Mouse (Mus musculus) E14TG2a.4 (cell line): ENCODE measurements around the gene Ubqln3.

ENCODE experiments used
- H3K27me3 ChIP-seq: 2 replicates; pipeline ENCODE4 v1.6.1; 2014; ENCODE audit warnings: low read length, control low read depth; ENCODE audit not compliant: insufficient read depth
- H3K36me3 ChIP-seq: 2 replicates; pipeline ENCODE4 v1.6.1; 2014; ENCODE audit warnings: low read length, control low read depth; ENCODE audit not compliant: insufficient read depth
- H3K4me1 ChIP-seq: replicated peaks from 2 replicates; pipeline ENCODE4 v1.6.1; 2014; ENCODE audit warnings: low read depth, low read length, control low read depth
- H3K4me3 ChIP-seq: replicated peaks from 2 replicates; pipeline ENCODE4 v1.5.1; 2014; ENCODE audit warnings: mild to moderate bottlenecking, low read length
- H3K9me3 ChIP-seq: 2 replicates; pipeline ENCODE4 v1.6.1; 2014; ENCODE audit warnings: low read length, control low read depth
- CTCF ChIP-seq: conservative IDR thresholded peaks from 2 replicates; pipeline ENCODE4 v1.5.1; 2014; ENCODE audit warnings: low read length
- NANOG ChIP-seq: IDR thresholded peaks from 2 replicates; pipeline ENCODE4 v1.6.1; 2014; ENCODE audit warnings: borderline replicate concordance, low read length, mixed read lengths
- POU5F1 ChIP-seq: IDR thresholded peaks from 2 replicates; pipeline ENCODE4 v1.6.1; 2014; ENCODE audit warnings: low read length, borderline replicate concordance

Gene Ubqln3

DNA sequence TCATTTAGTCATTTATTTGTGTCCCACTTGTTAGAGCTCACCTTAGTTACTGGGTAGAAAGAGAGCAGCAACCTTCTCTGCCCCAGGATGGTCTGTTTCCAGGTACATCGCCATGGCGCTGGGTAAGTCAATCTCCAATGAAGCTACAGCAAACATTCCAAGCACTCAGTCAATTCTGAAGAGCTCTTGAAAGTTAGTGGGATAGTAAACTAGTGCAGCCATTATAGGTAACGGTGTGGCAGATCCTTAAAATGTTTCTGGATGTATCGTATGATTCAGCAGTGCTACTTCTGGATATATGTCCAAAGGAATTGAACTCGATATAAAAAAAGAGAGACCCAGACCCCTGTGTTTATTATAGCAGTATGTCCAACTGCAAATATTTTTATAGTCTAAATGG, 5.8 kb downstream of the Ubqln3 start, which contains the start of gene Olfr643:
Gene Olfr643, minus strand, starts transcription at position 101 of the 400 bp plus-strand sequence.
- Histone ChIP-seq H3K27me3 (no peaks in the 10 kb centered on the region), H3K4me3 (no peak within 1 kb of the TSS), H3K9me3 (no peaks in the 10 kb centered on the region), H3K4me1 (no peaks in the 10 kb centered on the region), H3K36me3 (no peaks in the 10 kb centered on the region)
- no peak for TF ChIP-seq CTCF
- TF ChIP-seq POU5F1 = no peak
- TF ChIP-seq NANOG = no peak

- Histone ChIP-seq H3K36me3 (no peaks in the 10 kb centered on the region), H3K4me1 (no peaks in the 10 kb centered on the region), H3K9me3 (no peaks in the 10 kb centered on the region), H3K4me3 (no peak within 1 kb of the TSS), H3K27me3 (peaks cover 4% of the 10 kb centered on the region; the same call in 1 of the 2 replicates)
- TF ChIP-seq CTCF (no peak), NANOG (no peak), POU5F1 (no peak)
Observed at GRCm38 (mm10) chr7:104129726-104130125, 13.4 kb downstream of the Ubqln3 start, which contains the start of gene Ubqln5. Ubqln5 (minus strand) TSS chr7:104129826.

- no peak within 1 kb of the TSS for H3K4me3 ChIP-seq
- TF ChIP-seq NANOG = no peak
- TF ChIP-seq POU5F1 = no peak
- TF ChIP-seq CTCF = no peak
- H3K27me3 ChIP-seq = no peaks in the 10 kb centered on the region
- no peaks in the 10 kb centered on the region for H3K4me1 ChIP-seq
- H3K9me3 ChIP-seq = no peaks in the 10 kb centered on the region
- H3K36me3 ChIP-seq = no peaks in the 10 kb centered on the region
Observed at GRCm38 (mm10) chr7:104104757-104104972, 38.4 kb downstream of the Ubqln3 start, which contains the start of gene Olfr646. Olfr646 (plus strand) TSS chr7:104104873.

DNA sequence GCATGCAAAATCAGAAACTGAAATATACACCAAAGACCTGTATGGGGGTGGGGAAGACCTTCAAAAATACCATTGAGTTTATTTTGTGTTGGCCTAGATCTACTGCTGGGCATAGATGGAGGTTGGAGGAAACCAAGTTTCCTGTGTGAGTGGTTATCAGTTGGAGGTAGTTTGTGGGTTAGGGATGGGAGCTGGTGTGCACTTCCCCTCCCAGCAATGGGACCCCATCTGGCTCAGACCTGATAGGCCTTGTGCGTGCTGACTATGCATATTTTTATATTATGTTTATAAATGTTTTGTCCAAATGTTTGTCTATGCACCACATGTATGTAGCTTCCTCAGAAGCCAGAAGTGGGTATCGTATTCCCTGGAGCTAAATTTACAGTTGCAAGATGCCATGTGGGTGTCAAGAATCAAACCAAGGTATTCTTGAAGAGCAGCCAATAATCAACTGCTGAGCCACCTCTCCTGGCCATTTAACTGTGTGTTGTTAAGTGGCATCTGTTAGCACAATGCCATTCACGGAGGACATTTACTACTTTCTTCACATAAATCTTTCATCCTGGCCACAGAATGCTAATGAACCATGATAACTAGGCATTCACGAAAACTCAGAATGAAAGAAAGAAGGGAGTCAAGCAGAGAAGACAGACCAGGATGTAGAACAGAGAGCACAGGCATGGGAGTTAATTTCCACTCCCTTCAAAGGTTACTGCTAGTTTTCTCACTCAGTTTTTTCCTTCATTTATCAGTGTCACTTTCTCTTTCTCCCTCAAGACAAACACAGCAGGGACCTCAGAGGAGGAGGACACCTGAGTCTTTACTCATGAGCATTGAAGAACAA, 38.9 kb downstream of the Ubqln3 start:
- no peaks in the 10 kb centered on the region for H3K27me3 ChIP-seq
- no peaks in the 10 kb centered on the region for H3K4me1 ChIP-seq
- H3K36me3 ChIP-seq = no peaks in the 10 kb centered on the region
- no peaks in the 10 kb centered on the region for H3K9me3 ChIP-seq
- TF ChIP-seq NANOG (no peak), CTCF (no peak)
- H3K4me3 ChIP-seq = no peak overlapping the region
